Mouse (Mus musculus): ENCODE data around the gene Hoxa2. TPM values are rescaled to one million over a fixed set of nuclear protein-coding genes. Genes with fewer than 3 reads are reported as not detected.

The Hoxa2 gene
- polyA plus RNA-seq, 2 experiments from 2014 or later, result not detected

GRCm38 (mm10) chr6:52201269-52201668 is 36.6 kb upstream of the Hoxa2 start:
- no peak for ATAC-seq

- no peak for ATAC-seq
Measured at GRCm38 (mm10) chr6:52200751-52201250, 36.2 kb upstream of the Hoxa2 start.

GRCm38 (mm10) chr6:52200073-52200750 is 35.6 kb upstream of the Hoxa2 start:
- no peak for ATAC-seq

GRCm38 (mm10) chr6:52197271-52197670 is 32.6 kb upstream of the Hoxa2 start:
- ATAC-seq, result no peak

GRCm38 (mm10) chr6:52196811-52197210 is 32.2 kb upstream of the Hoxa2 start:
- ATAC-seq, result no peak

GRCm38 (mm10) chr6:52194690-52195089 is 30.1 kb upstream of the Hoxa2 start:
- no peak for ATAC-seq

- ATAC-seq, result peak; percentile 94
Measured at GRCm38 (mm10) chr6:52191860-52192550, 27.4 kb upstream of the Hoxa2 start.

GRCm38 (mm10) chr6:52190906-52191810 is 26.5 kb upstream of the Hoxa2 start, which contains the start of gene Hoxa4:
Gene Hoxa4, minus strand, starts transcription at chr6:52191753.
- no peak for ATAC-seq

- no peak for ATAC-seq
Measured at GRCm38 (mm10) chr6:52190410-52190809, 25.8 kb upstream of the Hoxa2 start.

GRCm38 (mm10) chr6:52189909-52190308 is 25.3 kb upstream of the Hoxa2 start:
- no peak for ATAC-seq

GRCm38 (mm10) chr6:52189172-52189591 is 24.6 kb upstream of the Hoxa2 start:
- no peak for ATAC-seq

- no peak for ATAC-seq
Measured at GRCm38 (mm10) chr6:52186500-52186899, 21.9 kb upstream of the Hoxa2 start.

- ATAC-seq, result no peak
Measured at GRCm38 (mm10) chr6:52185834-52186233, 21.2 kb upstream of the Hoxa2 start.

GRCm38 (mm10) chr6:52185222-52185621 is 20.6 kb upstream of the Hoxa2 start:
- no peak for ATAC-seq

- no peak for ATAC-seq
Measured at GRCm38 (mm10) chr6:52184668-52185067, 20.0 kb upstream of the Hoxa2 start.

GRCm38 (mm10) chr6:52183311-52184080 is 18.9 kb upstream of the Hoxa2 start:
- no peak for ATAC-seq

GRCm38 (mm10) chr6:52182793-52183192 is 18.2 kb upstream of the Hoxa2 start:
- ATAC-seq, result no peak

- no peak for ATAC-seq
Measured at GRCm38 (mm10) chr6:52182030-52182429, 17.4 kb upstream of the Hoxa2 start.

GRCm38 (mm10) chr6:52180726-52181125 is 16.1 kb upstream of the Hoxa2 start:
- no peak for ATAC-seq

- no peak for ATAC-seq
Measured at GRCm38 (mm10) chr6:52180213-52180710, 15.6 kb upstream of the Hoxa2 start.

- ATAC-seq, result no peak
Measured at GRCm38 (mm10) chr6:52179690-52180089, 15.1 kb upstream of the Hoxa2 start.

Data from activated CD4-positive, CD25-positive, alpha-beta regulatory T cell, adult 4 months (primary cell).